Mouse (Mus musculus): ENCODE measurements around the gene Usp53. TPM values are rescaled to one million over a fixed set of nuclear protein-coding genes. Genes with fewer than 3 reads are reported as not detected.

Usp53 gene
- polyA plus RNA-seq, 1 experiment: 6.5 TPM

GRCm38 (mm10) chr3:123001053-123001452 is 16.7 kb upstream of the Usp53 start:
- Histone ChIP-seq H3K27ac (ENCODE audit: control insufficient read depth, insufficient read depth, low read depth, low read length, poor library complexity) (no peak overlapping the region), H3K4me3 (replicated peaks; ENCODE audit: control insufficient read depth, low read depth, low read length) (no peak overlapping the region), H3K4me1 (ENCODE audit: control insufficient read depth, insufficient read depth, low read length) (no peaks in the 10 kb centered on the region)
- TF ChIP-seq CTCF (IDR thresholded peaks at IDR 0.05; ENCODE audit: control insufficient read depth, insufficient read depth, low read length) (no peak), POLR2A (IDR thresholded peaks at IDR 0.05; ENCODE audit: borderline replicate concordance, control insufficient read depth, low read depth, low read length) (no peak)
- WGBS: 72% methylated on average over 3 of the region's 3 CpGs

GRCm38 (mm10) chr3:122998511-122998910 is 14.2 kb upstream of the Usp53 start:
- no peak for TF ChIP-seq CTCF (IDR thresholded peaks at IDR 0.05; ENCODE audit: control insufficient read depth, insufficient read depth, low read length)
- WGBS: 87% methylated on average over 8 of the region's 8 CpGs
- Histone ChIP-seq H3K4me3 (replicated peaks; ENCODE audit: control insufficient read depth, low read depth, low read length) (no peak overlapping the region), H3K27ac (ENCODE audit: control insufficient read depth, insufficient read depth, low read depth, low read length, poor library complexity) (no peak overlapping the region), H3K4me1 (ENCODE audit: control insufficient read depth, insufficient read depth, low read length) (no peaks in the 10 kb centered on the region)

GRCm38 (mm10) chr3:122996968-122997367 is 12.7 kb upstream of the Usp53 start:
- TF ChIP-seq POLR2A (IDR thresholded peaks at IDR 0.05; ENCODE audit: borderline replicate concordance, control insufficient read depth, low read depth, low read length) (no peak), CTCF (IDR thresholded peaks at IDR 0.05; ENCODE audit: control insufficient read depth, insufficient read depth, low read length) (no peak)
- Histone ChIP-seq H3K27ac (ENCODE audit: control insufficient read depth, insufficient read depth, low read depth, low read length, poor library complexity) (no peak overlapping the region), H3K4me3 (replicated peaks; ENCODE audit: control insufficient read depth, low read depth, low read length) (no peak overlapping the region), H3K4me1 (ENCODE audit: control insufficient read depth, insufficient read depth, low read length) (no peaks in the 10 kb centered on the region)
- WGBS: 50% methylated on average over 1 of the region's 1 CpGs

GRCm38 (mm10) chr3:122986906-122987305 is 2.6 kb upstream of the Usp53 start:
- H3K4me1 ChIP-seq (ENCODE audit: control insufficient read depth, insufficient read depth, low read length): no peaks in the 10 kb centered on the region
- H3K4me3 ChIP-seq (replicated peaks; ENCODE audit: control insufficient read depth, low read depth, low read length): no peak overlapping the region
- H3K27ac ChIP-seq (ENCODE audit: control insufficient read depth, insufficient read depth, low read depth, low read length, poor library complexity): no peak overlapping the region
- TF ChIP-seq CTCF (IDR thresholded peaks at IDR 0.05; ENCODE audit: control insufficient read depth, insufficient read depth, low read length) (no peak), POLR2A (IDR thresholded peaks at IDR 0.05; ENCODE audit: borderline replicate concordance, control insufficient read depth, low read depth, low read length) (no peak)
- WGBS: 78% methylated on average over 11 of the region's 11 CpGs

DNA sequence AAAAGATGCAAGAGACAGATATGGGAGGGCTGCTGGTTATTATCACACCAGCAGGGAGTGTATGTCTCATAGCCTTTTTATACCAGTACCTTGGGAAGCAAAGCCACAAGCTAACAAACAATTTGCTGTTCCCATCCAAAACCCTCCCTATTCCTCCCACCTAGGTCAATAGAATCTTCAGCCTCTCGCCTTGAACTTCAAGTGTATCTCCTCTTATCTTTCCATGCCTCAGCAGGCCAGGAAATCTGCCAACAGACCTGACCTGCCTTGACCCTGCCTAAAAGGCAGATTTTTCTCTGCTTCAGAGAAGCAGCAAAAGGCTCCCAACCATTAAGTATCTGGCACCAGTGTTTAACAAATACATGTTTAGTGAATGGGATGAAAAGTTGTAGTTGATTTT is 2.1 kb upstream of the Usp53 start:
- TF ChIP-seq POLR2A (IDR thresholded peaks at IDR 0.05; ENCODE audit: borderline replicate concordance, control insufficient read depth, low read depth, low read length) (no peak), CTCF (IDR thresholded peaks at IDR 0.05; ENCODE audit: control insufficient read depth, insufficient read depth, low read length) (no peak)

GRCm38 (mm10) chr3:122985183-122985944 is 1.1 kb upstream of the Usp53 start:
- Histone ChIP-seq H3K27ac (ENCODE audit: control insufficient read depth, insufficient read depth, low read depth, low read length, poor library complexity) (no peak overlapping the region), H3K4me3 (replicated peaks; ENCODE audit: control insufficient read depth, low read depth, low read length) (no peak overlapping the region), H3K4me1 (ENCODE audit: control insufficient read depth, insufficient read depth, low read length) (no peaks in the 10 kb centered on the region)
- 28% methylated on average over 13 of the region's 13 CpGs for WGBS
- TF ChIP-seq CTCF (IDR thresholded peaks at IDR 0.05; ENCODE audit: control insufficient read depth, insufficient read depth, low read length): no peak
- TF ChIP-seq POLR2A (IDR thresholded peaks at IDR 0.05; ENCODE audit: borderline replicate concordance, control insufficient read depth, low read depth, low read length): no peak

More for the DNA sequence above, 2.1 kb upstream of the Usp53 start:
- Histone ChIP-seq H3K4me1 (ENCODE audit: control insufficient read depth, insufficient read depth, low read length) (no peaks in the 10 kb centered on the region), H3K27ac (ENCODE audit: control insufficient read depth, insufficient read depth, low read depth, low read length, poor library complexity) (no peak overlapping the region), H3K4me3 (replicated peaks; ENCODE audit: control insufficient read depth, low read depth, low read length) (no peak overlapping the region)
- 39% methylated on average over 1 of the region's 1 CpGs for WGBS

DNA sequence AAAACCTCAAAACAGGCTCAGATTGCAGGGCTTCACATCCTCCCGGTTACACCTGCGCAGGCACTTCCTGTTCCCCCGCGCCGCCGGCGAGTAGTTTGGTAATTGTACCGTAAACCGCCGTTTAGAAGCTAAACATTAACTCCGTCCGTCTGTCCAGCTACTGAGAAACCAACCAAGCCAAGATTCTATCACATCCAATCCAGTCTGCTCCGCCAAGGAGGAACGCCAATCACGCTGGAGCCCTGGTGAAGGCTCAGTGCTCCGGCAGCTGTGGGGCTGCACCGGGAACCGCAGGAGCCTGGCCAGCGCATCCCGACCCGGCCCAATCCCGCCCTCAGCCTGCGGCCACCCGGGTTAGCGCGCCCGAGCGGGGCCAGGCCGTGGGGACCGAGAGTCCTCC is 461 bp downstream of the Usp53 start:
- peak overlapping the region; percentile 84 for H3K4me3 ChIP-seq (replicated peaks; ENCODE audit: control insufficient read depth, low read depth, low read length)
- TF ChIP-seq CTCF (IDR thresholded peaks at IDR 0.05; ENCODE audit: control insufficient read depth, insufficient read depth, low read length) (no peak), POLR2A (IDR thresholded peaks at IDR 0.05; ENCODE audit: borderline replicate concordance, control insufficient read depth, low read depth, low read length) (0 out of 2 replicates have a peak, but pooled peaks have one; percentile 21)
- H3K27ac ChIP-seq (ENCODE audit: control insufficient read depth, insufficient read depth, low read depth, low read length, poor library complexity): peak overlapping the region; percentile 86
- no peaks in the 10 kb centered on the region for H3K4me1 ChIP-seq (ENCODE audit: control insufficient read depth, insufficient read depth, low read length)
- WGBS: under 1% methylated on average over 30 of the region's 30 CpGs

DNA sequence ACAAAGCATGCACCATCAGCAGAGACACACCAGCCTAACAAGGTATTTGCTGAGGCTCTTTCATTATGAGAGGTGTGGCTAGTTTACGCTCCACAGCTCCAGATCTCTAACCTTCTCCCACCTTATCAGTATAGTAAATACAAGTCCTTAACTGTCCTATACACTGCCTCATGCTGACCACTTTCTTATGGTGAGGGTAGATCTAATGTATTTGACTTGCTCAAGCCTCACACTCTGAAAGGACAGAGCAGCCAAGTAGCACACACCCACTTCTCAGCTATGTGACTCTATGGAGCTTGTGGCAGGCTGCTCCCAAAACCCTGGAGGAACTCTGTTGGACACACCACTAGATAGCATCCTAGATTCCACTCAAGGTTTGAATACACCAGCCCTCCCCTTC is 8.3 kb downstream of the Usp53 start:
- Histone ChIP-seq H3K4me3 (replicated peaks; ENCODE audit: control insufficient read depth, low read depth, low read length) (no peak overlapping the region), H3K4me1 (ENCODE audit: control insufficient read depth, insufficient read depth, low read length) (no peaks in the 10 kb centered on the region), H3K27ac (ENCODE audit: control insufficient read depth, insufficient read depth, low read depth, low read length, poor library complexity) (no peak overlapping the region)
- TF ChIP-seq POLR2A (IDR thresholded peaks at IDR 0.05; ENCODE audit: borderline replicate concordance, control insufficient read depth, low read depth, low read length) (no peak), CTCF (IDR thresholded peaks at IDR 0.05; ENCODE audit: control insufficient read depth, insufficient read depth, low read length) (no peak)
- WGBS: 66% methylated on average over 1 of the region's 1 CpGs

DNA sequence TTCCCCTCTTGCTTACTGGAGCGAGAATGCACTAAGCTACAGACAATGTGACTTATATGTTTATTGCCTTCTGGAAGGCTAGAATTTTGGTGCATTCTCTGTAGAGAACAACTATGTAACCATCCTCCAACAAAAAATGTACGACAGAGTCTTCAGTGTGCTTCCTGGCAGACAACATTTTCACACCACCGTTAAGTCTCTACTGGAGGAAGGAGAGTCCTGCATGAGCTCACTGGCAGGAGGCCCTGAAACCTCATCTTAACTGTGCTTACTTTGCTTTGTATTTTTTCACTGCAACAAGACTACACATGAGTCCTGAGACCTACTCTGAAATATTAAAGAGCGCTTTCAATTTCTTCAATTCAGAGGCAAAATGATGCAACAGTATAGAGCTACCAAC is 8.9 kb downstream of the Usp53 start:
- 71% methylated on average over 4 of the region's 4 CpGs for WGBS
- no peak for TF ChIP-seq CTCF (IDR thresholded peaks at IDR 0.05; ENCODE audit: control insufficient read depth, insufficient read depth, low read length)
- TF ChIP-seq POLR2A (IDR thresholded peaks at IDR 0.05; ENCODE audit: borderline replicate concordance, control insufficient read depth, low read depth, low read length): no peak
- H3K4me1 ChIP-seq (ENCODE audit: control insufficient read depth, insufficient read depth, low read length): no peaks in the 10 kb centered on the region
- H3K4me3 ChIP-seq (replicated peaks; ENCODE audit: control insufficient read depth, low read depth, low read length): no peak overlapping the region
- H3K27ac ChIP-seq (ENCODE audit: control insufficient read depth, insufficient read depth, low read depth, low read length, poor library complexity): no peak overlapping the region

Measured in bone marrow, adult 2 months (tissue).